Comparison of ENCODE assay signal across 11 mouse cellular contexts in the genomic region with DNA sequence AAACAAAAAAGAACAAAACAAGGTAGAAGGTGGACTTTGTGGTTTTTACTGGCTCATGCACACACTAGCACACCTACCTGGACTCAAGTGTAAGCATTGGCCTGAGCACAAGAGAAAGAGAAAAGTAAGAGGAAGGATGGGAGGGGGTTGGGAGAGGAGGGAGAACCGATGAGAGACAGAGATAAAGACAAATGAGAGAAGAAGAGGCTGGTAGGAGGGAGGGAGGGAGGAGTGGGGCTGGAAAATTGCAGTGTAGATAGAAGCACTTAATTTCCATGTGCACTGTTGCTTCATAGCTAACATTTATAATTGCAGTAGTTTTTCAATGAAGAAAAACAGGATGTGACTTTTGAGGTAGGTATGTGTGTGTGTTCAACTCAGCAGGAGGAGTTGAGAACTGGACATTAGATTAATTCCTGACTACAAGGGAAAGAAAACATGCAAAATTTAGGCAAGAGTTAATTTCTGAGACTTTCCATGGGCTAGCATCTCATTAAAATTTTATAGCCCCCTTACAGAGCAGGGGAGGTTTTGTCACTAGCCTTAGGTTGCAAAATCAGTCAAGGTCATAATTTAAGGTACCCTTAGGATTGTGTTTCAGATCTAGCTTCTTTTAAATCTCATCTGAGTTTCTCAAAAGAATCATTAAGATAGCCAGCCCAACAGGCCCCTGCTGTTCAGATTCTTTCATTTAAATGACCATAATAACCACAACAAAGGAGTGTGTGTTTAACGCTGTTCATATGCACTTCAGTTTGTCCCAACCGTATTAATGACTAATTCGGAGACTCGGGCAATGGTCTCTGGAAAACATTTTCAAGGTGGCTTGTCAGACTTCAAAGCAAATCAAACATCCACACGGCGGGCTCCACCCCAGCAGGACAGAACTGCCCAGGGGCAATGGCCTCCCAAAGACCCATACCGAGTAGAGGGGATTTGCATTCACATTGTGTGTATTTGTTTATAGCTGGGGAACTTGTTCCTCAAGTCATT.
A peak's percentile ranks its signal among the peaks of the same experiment; 100 is the strongest.
DNase-seq lines count a peak whose midpoint lies in the region; ATAC-seq lines count a peak whose summit lies in the region.
"Had no signal": no experiment of that assay in that cellular context is flagged by ENCODE, and none has a peak within 500 bp of the region (broad histone marks: within the 10 kb centered on the region; RNA-seq: fewer than 3 reads in every experiment).

No protein-coding gene starts in this region.

- H3K36me3 ChIP-seq in forebrain, embryonic 10.5 days (replicated peaks) = no peaks in the 10 kb centered on the region
- H3K36me3 ChIP-seq in forebrain, embryonic 15.5 days = no peaks in the 10 kb centered on the region
- H3K36me3 ChIP-seq in hindbrain, embryonic 14.5 days (replicated peaks; ENCODE audit: control insufficient read depth, insufficient read depth) = no peaks in the 10 kb centered on the region
- H3K36me3 ChIP-seq in midbrain, embryonic 13.5 days = no peaks in the 10 kb centered on the region
- H3K36me3 ChIP-seq: liver, embryonic 15.5 days had no signal

- H3K27ac ChIP-seq in forebrain, embryonic 10.5 days = no peak overlapping the region
- H3K27ac ChIP-seq in forebrain, embryonic 15.5 days (replicated peaks) = no peak overlapping the region
- no peak overlapping the region for H3K27ac ChIP-seq in hindbrain, embryonic 14.5 days
- no peak overlapping the region for H3K27ac ChIP-seq in midbrain, embryonic 13.5 days
- H3K27ac ChIP-seq: liver, embryonic 15.5 days had no signal

- WGBS in forebrain, embryonic 10.5 days = 12% methylated on average over 8 of the region's 8 CpGs
- WGBS in forebrain, embryonic 15.5 days = 7% methylated on average over 8 of the region's 8 CpGs
- WGBS in hindbrain, embryonic 14.5 days = 4% methylated on average over 8 of the region's 8 CpGs
- WGBS in midbrain, embryonic 13.5 days = 6% methylated on average over 8 of the region's 8 CpGs

- peak overlapping the region; percentile 27; the same call in 1 of the 2 replicates for H3K4me3 ChIP-seq in forebrain, embryonic 10.5 days
- no peak overlapping the region for H3K4me3 ChIP-seq in forebrain, embryonic 15.5 days
- no peak overlapping the region for H3K4me3 ChIP-seq in hindbrain, embryonic 14.5 days (replicated peaks; ENCODE audit: low read length)
- no peak overlapping the region for H3K4me3 ChIP-seq in midbrain, embryonic 13.5 days (replicated peaks)
- H3K4me3 ChIP-seq: liver, embryonic 15.5 days had no signal

- H3K27me3 ChIP-seq in forebrain, embryonic 10.5 days (ENCODE audit: poor library complexity, severe bottlenecking) = peaks cover 39% of the 10 kb centered on the region
- no peaks in the 10 kb centered on the region for H3K27me3 ChIP-seq in forebrain, embryonic 15.5 days
- H3K27me3 ChIP-seq in hindbrain, embryonic 14.5 days (ENCODE audit: control insufficient read depth, insufficient read depth, low read length) = no peaks in the 10 kb centered on the region
- no peaks in the 10 kb centered on the region for H3K27me3 ChIP-seq in midbrain, embryonic 13.5 days
- H3K27me3 ChIP-seq: liver, embryonic 15.5 days had no signal

- no peak overlapping the region for H3K4me2 ChIP-seq in forebrain, embryonic 15.5 days (replicated peaks)
- H3K4me2 ChIP-seq in hindbrain, embryonic 14.5 days (replicated peaks) = peak overlapping the region; percentile 33
- peak overlapping the region; percentile 25; the same call in 1 of the 2 replicates for H3K4me2 ChIP-seq in midbrain, embryonic 13.5 days (replicated peaks)
- H3K4me2 ChIP-seq: liver, embryonic 15.5 days had no signal

- H3K4me1 ChIP-seq in forebrain, embryonic 10.5 days = peaks cover 26% of the 10 kb centered on the region
- H3K4me1 ChIP-seq in forebrain, embryonic 15.5 days = peaks cover 10% of the 10 kb centered on the region; the same call in 1 of the 2 replicates
- 0 out of 2 replicates have a peak, but pooled peaks cover 7% of the 10 kb centered on the region for H3K4me1 ChIP-seq in hindbrain, embryonic 14.5 days (replicated peaks; ENCODE audit: control insufficient read depth, insufficient read depth, low read length)
- H3K4me1 ChIP-seq in midbrain, embryonic 13.5 days (replicated peaks) = peaks cover 31% of the 10 kb centered on the region
- H3K4me1 ChIP-seq: liver, embryonic 15.5 days had no signal

- no peaks in the 10 kb centered on the region for H3K9me3 ChIP-seq in forebrain, embryonic 10.5 days
- H3K9me3 ChIP-seq in forebrain, embryonic 15.5 days = no peaks in the 10 kb centered on the region
- H3K9me3 ChIP-seq in hindbrain, embryonic 14.5 days (ENCODE audit: control insufficient read depth, low read length) = no peaks in the 10 kb centered on the region
- no peaks in the 10 kb centered on the region for H3K9me3 ChIP-seq in midbrain, embryonic 13.5 days
- H3K9me3 ChIP-seq: liver, embryonic 15.5 days had no signal

- no peak overlapping the region for H3K9ac ChIP-seq in forebrain, embryonic 15.5 days (replicated peaks)
- no peak overlapping the region for H3K9ac ChIP-seq in hindbrain, embryonic 14.5 days
- no peak overlapping the region for H3K9ac ChIP-seq in midbrain, embryonic 13.5 days (replicated peaks)
- H3K9ac ChIP-seq: liver, embryonic 15.5 days had no signal

- no peak for ATAC-seq in forebrain, embryonic 15.5 days (replicated peaks)
- ATAC-seq in hindbrain, embryonic 14.5 days (ENCODE audit: low FRiP score) = no peak
- peak; percentile 77; the same call in 1 of the 2 replicates for ATAC-seq in midbrain, embryonic 13.5 days
- no peak for ATAC-seq in granulocyte monocyte progenitor cell, adult 5-6 weeks (replicated peaks; ENCODE audit: poor library complexity, severe bottlenecking)

- DNase-seq in forebrain, embryonic 10.5 days (ENCODE audit: extremely low spot score, low spot score) = peak; percentile 56
- DNase-seq in embryo, embryonic 10.5 days (ENCODE audit: low spot score) = peak; percentile 66
- DNase-seq in hindbrain, embryonic 14.5 days (ENCODE audit: low spot score) = no peak
- DNase-seq in spleen, postnatal 14 days (ENCODE audit: low spot score in 2 of 2) = no peak
- DNase-seq in spleen, postnatal 10 days (ENCODE audit: low spot score in 2 of 2) = no peak
- DNase-seq: cerebellum, adult 8-10 months; gastrocnemius, postnatal 14 days had no signal

Comparison
In these comparisons a context has a peak if more than half of its experiments do, and no peak if none do; other contexts are left out.
1. DNase-seq: peak in forebrain, embryonic 10.5 days (single experiment) and embryo, embryonic 10.5 days (single experiment); none in hindbrain, embryonic 14.5 days (single experiment), spleen, postnatal 14 days (0 of 2) and spleen, postnatal 10 days (0 of 2).